Mouse (Mus musculus) cerebellum, postnatal 14 days (tissue): Measurements from ENCODE around the gene Ager.

Source experiments
- DNase-seq, 2 experiments: peaks; one replicate each; pipeline ENCODE4 v3.0.0; 2021; ENCODE audit warnings: mixed read lengths in 2 of 2

The Ager gene

GRCm38 (mm10) chr17:34597566-34598095 is at the start of gene Ager:
Gene Ager (plus strand): TSS chr17:34597862.
- DNase-seq, result no peak

GRCm38 (mm10) chr17:34549156-34549555 is 48.5 kb upstream of the Ager start:
- no peak for DNase-seq

- DNase-seq, result no peak
These were observed 47.8 kb upstream of the Ager start for GRCm38 (mm10) chr17:34549843-34550242.

DNA sequence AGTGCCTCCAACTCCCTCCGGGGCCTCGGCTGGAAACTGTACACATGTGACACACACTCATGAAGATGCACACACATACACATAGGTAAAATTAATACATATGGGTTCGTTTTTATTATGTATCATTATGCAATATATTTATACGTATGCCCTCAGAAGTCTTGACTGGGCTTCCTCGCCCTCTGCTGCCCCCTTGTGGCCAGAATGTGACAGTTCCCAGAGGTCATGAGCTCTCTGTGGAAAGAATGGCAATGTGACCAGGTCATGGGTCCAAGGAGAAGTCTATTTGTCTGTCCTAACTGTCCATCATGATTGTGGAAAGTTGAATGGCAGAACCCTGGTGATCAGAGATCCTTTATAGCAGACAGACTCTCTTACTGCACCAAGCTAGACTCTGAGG is 42.2 kb upstream of the Ager start:
- DNase-seq, result peak; percentile 84 to 90

- no peak for DNase-seq
These were observed 41.3 kb upstream of the Ager start for GRCm38 (mm10) chr17:34556406-34556805.

DNA sequence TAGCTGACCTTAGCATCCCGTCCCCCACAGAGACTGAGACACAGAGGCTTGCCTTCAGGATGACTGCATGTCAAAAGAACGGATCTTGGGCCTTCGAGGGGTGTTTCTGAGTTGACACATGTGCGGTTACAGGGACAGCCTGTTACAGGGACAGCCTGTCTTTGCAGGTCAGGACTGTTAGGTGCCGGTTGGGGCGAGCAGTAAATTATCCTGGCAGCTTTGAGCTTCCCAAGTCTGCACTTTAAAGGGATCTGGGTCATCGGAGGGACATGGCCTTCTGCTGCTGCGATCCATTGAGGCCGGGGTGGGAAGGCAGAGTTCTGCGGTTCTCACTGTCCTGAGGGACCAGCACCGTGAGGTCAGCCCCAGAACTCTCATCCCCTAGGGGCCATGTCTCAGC is 40.3 kb upstream of the Ager start:
- DNase-seq, result no peak

DNA sequence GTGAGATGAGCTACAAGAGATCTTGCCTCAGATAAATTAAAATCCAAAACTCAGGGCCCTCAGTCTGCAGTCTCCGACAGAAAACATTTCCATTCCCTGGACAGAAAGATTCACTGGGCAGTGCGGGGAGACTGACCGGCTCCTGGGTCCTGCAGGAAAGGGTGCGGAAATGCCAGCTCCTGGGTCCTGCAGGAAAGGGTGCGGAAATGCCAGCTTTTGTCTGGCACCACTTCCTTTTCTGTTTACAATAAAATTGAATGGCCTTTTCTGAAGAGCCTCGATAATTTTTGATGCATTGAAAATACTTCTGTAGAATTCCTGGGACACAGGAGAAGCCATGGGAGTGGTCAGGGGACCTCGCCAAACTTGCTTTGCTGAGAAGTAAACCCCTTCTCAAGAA is 38.5 kb upstream of the Ager start:
- DNase-seq, result no peak

- no peak for DNase-seq
These were observed 37.8 kb upstream of the Ager start for GRCm38 (mm10) chr17:34559895-34560294.

DNA sequence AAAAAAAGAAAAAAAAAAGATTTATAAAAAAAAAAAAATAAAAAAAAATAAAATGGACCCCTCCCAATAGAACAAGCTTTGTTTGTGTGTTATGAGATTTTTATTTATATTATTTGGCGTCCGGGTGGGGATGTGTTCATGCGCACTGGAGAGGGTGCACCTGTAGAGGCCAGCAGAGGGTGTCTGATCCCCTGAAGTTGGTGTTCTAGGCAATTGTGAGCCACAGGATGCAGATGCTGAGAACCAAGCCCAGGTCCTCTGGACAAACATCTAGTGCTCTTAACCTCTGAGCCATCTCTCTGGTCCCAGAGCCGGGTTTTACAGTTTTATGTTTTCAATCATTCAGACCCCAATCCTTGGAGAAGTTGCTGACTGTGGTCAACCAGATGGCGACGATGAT is 37.2 kb upstream of the Ager start:
- DNase-seq, result no peak

DNA sequence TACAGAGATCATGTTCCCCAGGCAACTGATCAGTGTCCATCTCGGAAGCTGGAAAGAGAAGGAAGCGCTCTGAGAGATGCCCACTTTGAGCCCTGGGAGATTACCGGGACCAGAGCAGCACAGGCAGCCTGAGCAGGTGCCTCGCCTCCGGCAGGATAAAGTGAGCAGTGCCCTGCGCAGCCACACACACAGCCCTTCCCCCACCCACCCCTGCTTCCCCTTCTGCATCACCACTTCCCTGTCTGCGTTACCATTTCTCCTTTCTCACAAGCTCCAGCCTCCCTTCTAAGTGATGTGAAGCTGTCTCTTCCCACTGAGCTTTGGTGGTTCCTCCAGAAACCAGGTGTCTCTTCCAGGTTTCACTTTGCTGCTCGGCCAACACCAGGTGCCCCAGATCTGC is 36.5 kb upstream of the Ager start:
- DNase-seq, result no peak

DNA sequence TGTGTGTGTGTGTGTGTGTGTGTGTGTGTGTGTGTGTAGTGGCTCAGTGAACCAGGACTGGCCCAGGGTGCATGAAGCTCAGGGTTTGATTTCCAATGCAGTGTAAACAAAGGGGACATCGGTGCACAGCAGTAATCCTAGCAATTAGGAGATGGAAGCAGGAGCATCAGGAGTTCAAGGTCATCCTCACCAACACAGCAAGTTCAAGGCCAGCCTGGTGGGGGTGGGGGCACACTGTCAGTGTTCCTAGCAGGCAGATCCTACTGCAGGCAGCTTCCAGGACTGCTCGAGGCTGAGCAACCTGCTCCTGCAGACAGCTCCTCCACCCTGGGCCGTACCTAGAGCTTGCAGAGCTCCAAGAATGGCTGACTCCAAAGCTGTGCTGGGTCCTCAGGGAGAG is 35.1 kb upstream of the Ager start:
- no peak for DNase-seq

GRCm38 (mm10) chr17:34563354-34563753 is 34.3 kb upstream of the Ager start:
- no peak for DNase-seq

DNA sequence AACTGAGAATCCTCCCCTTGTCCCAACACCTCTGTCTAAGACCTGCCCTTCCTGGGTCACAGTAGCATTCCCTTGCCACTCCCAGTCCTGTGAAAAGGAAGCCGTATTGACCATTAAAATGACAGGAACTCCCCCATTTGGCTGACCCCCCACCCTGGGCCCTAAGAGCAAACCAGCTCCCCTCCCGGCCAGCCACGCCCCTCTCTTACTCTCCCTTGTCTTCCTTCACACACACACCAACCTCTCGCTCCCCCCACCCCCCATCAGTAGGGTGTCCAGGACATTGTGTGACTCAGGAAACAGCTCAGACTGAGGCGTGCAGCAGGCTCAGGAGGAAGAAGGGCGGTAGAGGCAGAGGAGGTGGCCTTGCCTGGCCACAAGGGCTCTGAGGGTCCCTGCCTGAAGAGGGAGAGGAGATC is 33.6 kb upstream of the Ager start, which contains the start of gene Notch4:
Gene Notch4, plus strand, starts transcription at position 266 of the 419 bp plus-strand sequence.
- no peak for DNase-seq

DNA sequence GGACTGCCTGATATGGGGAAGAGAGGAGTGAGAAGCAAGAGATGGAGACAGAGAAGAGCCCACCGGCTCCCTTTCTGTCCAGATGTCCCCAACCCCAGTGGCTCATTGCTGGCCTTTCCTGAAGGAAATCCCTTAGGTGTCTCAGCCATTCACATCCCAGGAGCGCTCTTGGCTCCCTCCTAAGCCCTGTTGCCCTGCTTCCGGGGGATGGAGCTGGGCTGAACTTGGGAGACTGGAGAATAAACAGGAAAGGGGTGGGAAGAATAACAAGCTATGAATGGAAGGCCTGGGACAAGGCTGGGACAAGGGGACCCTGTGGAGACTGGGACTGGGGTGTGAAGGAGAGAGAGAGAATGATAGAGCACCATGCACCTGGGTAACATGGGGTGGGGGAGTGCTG is 32.9 kb upstream of the Ager start:
- DNase-seq, result no peak

DNA sequence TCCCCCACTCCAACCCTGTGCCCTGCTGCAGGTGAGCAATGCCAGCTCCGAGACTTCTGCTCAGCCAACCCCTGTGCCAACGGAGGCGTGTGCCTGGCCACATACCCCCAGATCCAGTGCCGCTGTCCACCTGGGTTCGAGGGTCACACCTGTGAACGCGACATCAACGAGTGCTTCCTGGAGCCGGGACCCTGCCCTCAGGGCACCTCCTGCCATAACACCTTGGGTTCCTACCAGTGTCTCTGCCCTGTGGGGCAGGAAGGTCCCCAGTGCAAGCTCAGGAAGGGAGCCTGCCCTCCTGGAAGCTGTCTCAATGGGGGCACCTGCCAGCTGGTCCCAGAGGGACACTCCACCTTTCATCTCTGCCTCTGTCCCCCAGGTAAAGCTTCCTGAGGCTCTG is 30.4 kb upstream of the Ager start:
- DNase-seq, result no peak

DNA sequence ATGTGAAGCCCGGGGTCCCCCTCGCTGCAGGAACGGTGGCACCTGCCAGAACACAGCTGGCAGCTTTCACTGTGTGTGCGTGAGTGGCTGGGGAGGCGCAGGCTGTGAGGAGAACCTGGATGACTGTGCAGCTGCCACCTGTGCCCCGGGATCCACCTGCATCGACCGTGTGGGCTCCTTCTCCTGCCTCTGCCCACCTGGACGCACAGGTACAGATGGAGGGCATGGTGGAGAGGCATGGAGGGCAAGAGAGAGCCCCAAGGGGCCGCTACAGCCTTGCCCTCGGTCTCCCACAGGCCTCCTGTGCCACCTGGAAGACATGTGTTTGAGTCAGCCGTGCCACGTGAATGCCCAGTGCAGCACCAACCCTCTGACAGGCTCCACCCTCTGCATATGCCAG is 29.2 kb upstream of the Ager start:
- no peak for DNase-seq

DNA sequence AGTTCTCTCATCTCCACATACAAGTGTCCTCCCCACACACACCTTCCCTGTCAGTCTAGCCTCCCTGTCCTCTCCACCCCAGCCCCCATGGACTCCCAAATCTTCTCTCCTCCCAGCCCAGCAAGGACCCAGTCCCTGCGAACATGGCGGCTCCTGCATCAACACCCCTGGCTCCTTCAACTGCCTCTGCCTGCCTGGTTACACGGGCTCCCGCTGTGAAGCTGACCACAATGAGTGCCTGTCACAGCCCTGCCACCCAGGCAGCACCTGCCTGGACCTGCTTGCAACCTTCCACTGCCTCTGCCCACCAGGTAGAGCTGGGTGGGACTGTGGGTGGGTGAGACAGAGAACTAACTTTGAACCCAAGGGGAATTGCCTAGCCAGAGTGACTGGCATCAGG is 27.7 kb upstream of the Ager start:
- DNase-seq, result no peak

- no peak for DNase-seq
These were observed 25.8 kb upstream of the Ager start for GRCm38 (mm10) chr17:34571875-34572274.

DNA sequence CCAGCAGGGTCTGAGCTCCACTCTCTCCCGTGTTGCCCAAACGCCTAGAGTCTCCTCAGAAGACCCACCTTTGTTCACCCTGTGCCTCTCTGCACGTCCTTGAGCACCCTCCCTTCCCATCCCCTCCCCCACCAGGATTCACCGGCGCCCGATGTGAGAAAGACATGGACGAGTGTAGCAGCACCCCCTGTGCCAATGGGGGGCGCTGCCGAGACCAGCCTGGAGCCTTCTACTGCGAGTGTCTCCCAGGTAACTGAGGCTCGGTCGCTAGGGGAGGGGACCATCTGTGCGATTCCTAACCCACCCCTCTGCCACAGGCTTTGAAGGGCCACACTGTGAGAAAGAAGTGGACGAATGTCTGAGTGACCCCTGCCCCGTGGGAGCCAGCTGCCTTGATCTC is 25.3 kb upstream of the Ager start:
- peak in 1 of 2 experiments; percentile 59 for DNase-seq

DNA sequence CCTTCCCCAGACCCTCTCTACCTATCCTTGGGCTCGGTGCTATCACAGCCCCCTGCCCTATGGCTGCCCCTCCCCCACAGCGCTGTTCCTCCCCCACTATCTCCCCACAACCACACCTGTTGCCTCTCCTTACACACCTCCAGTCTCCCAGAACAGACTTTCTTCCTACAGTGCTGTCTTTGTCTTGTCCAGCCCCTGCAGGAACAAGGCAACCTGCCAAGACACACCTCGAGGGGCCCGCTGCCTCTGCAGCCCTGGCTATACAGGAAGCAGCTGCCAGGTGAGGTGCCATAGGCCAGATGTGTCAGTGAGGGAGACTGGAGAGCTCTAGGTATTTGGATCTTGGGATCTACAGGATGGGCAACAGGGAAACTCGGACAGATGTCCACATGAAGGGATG is 21.1 kb upstream of the Ager start:
- no peak for DNase-seq

DNA sequence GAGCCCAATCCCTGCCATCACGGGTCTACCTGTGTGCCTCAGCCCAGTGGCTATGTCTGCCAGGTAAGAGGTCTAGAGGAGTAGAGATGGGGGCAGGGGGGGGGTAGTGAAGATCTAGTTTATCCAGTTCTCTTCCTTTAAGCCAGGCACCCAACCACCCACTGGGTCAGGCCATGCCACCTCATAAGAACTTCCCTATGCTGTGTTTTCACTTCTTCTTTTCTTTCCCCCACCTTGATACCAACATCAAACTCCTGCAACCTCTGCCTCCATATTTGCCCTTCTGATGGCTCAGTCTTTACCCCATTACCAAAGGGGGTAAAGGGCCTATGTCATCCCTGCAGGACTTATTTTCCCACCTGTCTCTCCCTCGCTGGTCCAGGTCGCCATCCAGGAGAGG is 19.6 kb upstream of the Ager start:
- DNase-seq, result no peak

DNA sequence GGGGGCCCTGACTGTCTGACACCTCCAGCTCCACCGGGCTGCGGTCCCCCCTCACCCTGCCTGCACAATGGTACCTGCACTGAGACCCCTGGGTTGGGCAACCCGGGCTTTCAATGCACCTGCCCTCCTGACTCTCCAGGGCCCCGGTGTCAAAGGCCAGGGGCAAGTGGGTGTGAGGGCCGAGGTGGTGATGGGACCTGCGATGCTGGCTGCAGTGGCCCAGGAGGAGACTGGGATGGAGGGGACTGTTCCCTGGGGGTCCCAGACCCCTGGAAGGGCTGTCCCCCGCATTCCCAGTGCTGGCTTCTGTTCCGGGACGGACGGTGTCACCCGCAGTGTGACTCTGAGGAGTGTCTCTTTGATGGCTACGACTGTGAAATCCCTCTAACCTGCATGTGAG is 15.1 kb upstream of the Ager start:
- no peak for DNase-seq

DNA sequence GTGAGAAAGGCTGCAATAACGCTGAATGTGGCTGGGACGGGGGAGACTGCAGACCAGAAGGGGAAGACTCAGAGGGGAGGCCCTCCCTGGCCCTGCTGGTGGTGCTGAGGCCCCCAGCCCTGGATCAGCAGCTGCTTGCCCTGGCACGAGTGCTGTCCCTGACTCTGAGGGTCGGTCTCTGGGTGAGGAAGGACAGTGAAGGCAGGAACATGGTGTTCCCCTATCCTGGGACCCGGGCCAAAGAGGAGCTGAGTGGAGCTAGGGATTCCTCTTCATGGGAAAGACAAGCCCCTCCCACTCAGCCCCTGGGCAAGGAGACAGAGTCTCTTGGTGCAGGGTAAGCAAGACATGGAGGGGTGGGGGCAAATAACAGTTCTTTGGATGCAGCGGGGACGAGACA is 14.3 kb upstream of the Ager start:
- DNase-seq, result peak in 1 of 2 experiments; percentile 49

GRCm38 (mm10) chr17:34583819-34584218 is 13.8 kb upstream of the Ager start:
- DNase-seq, result no peak

DNA sequence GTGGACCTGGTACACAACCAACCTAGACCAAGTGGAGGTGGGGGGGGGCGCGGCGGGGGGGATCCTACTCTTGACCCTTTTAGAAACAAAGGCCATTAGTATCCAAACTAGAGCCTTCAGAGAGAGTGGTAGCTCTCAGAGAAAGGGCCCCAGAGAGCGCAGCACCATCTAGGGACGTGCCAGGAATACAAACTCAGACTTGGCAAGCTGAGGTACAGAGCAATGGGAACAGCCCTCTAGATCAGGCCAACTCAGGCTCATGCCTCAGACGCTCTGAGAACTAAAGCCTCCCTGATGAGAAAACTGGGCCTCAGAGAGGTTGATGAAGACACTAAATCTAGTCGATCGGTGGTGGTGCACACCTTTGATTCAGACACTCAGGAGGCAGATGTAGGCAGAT is 12.5 kb upstream of the Ager start:
- no peak for DNase-seq
